Mouse (Mus musculus): ENCODE data around the gene Etnk1.

Etnk1 gene

DNA sequence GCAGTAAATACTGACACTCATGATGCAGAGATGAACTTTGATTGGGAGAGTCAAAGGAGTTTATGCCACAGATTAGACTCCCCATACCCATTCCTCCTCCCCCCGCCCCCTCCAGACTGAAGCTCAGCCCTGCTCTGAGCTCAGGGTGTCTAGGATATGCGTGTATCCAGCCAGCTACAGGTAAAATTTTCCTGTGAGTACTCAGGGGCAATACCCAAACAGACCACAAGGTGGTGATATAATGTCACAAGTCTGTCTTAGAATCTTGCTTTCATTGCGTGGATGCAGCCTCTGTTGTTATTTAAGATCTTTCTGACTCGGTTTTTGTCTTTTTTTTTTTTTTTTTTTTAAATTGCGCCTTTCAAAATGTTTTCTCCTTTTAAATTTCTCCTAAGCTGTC is 52.3 kb downstream of the Etnk1 start:
- DNase-seq (ENCODE audit: low spot score): peak; percentile 82

DNA sequence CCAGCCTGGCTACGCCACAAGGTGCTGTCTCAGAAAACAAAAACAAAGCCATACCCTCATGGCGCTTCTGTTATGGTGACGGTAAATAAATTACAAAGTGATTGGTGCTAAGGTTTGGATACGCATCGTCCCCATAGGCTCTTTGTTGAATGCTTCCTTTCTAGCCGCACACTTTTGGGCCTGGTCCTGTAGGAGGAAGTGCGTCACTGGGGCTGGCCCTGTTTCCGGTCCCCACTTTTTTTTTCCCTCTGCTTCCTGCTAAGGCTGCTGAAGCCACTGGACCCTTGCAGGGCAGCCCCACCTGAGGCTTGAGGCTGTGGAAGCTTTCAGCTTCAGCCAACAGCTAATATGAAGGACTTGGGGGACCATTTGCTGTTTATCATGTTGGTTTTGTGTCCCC is 54.2 kb downstream of the Etnk1 start:
- DNase-seq (ENCODE audit: low spot score): no peak

GRCm38 (mm10) chr6:143224057-143224456 is 57.0 kb downstream of the Etnk1 start:
- no peak for DNase-seq (ENCODE audit: low spot score)

GRCm38 (mm10) chr6:143224885-143225284 is 57.9 kb downstream of the Etnk1 start:
- no peak for DNase-seq (ENCODE audit: low spot score)

DNA sequence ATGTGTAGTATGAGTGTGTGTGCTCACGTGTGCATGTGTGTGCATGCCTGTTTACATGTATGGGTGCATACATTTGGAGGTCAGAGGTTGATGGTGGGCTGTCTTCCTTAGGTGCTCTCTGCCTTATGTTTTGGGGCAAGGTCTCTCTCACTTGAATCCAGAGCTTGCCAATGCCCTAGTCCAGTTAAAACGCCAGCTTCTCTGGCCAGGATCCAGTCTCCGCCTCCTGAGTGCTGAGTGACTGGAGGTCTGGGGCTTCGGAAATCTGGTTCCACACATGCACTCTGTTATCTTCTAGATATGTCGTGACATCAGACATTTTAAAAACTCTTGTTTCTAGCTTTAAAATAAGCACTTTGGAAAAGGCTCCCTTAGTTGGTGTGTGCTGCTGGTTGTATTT is 61.7 kb downstream of the Etnk1 start:
- no peak for DNase-seq (ENCODE audit: low spot score)

- DNase-seq (ENCODE audit: low spot score): no peak
These were observed 62.9 kb downstream of the Etnk1 start for GRCm38 (mm10) chr6:143229906-143230305.

- no peak for DNase-seq (ENCODE audit: low spot score)
These were observed 63.9 kb downstream of the Etnk1 start for GRCm38 (mm10) chr6:143230888-143231287.

DNA sequence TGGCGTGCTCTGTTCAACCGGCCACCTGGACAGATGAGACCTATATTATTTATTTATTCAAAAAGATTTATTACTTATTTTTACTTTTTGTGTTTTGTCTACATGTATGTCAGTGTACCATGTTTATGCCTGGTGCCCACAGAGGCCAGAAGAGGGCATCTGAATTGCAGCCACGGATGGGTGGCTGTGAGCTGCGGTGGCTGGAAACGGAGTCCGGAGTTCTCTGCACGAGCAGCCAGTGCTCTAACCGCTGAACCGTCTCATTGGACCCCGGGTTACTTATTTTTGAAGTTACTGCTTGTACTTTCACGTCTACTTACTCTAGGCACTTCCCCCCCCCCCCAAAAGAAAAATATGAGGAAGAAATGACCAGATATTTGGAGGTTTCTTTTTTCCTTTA is 65.7 kb downstream of the Etnk1 start:
- no peak for DNase-seq (ENCODE audit: low spot score)

DNA sequence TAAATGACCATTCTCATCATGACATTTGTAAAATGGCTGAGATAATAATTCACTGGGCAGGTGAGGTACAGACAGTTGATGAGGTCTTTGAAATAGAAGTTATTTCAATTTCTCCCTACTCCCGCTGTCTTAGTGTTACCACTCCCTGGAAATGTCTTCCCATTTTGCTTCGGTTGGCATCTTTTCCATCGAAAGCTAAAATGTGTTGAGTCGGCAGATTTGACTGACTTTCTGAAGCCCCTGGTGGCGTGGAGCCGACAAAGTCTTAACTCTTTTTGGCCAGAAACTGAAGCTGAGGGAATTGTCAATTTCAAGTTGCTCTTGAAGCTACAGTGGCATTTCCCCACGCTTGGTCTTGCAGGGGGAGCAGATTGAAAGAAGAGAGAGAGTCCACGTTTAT is 67.8 kb downstream of the Etnk1 start:
- DNase-seq (ENCODE audit: low spot score): no peak

- no peak for DNase-seq (ENCODE audit: low spot score)
These were observed 72.5 kb downstream of the Etnk1 start for GRCm38 (mm10) chr6:143239362-143240074.

GRCm38 (mm10) chr6:143243191-143243590 is 76.2 kb downstream of the Etnk1 start:
- DNase-seq (ENCODE audit: low spot score): no peak

DNA sequence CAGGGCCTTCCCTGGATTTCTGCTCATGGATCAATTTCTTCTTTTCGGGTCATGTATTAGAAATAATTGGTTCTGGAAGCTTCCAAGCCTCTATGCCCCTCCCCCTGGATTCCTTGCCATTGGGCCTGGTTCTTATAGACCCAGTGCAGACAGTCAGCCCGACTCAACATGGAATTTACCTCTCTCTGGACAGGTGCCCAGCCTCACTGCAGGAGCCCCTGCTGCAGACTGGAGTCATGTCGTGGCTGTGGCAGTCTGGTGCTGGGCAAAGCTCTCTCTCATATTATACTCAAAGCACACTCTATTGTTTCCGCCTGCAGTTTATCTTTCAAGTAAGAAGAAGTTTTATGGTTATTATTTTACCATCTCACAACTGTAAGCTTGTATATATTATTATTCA is 90.9 kb downstream of the Etnk1 start:
- DNase-seq (ENCODE audit: low spot score): no peak

GRCm38 (mm10) chr6:143259169-143259629 is 92.2 kb downstream of the Etnk1 start:
- no peak for DNase-seq (ENCODE audit: low spot score)

GRCm38 (mm10) chr6:143259870-143260559 is 93.0 kb downstream of the Etnk1 start:
- DNase-seq (ENCODE audit: low spot score): no peak

- DNase-seq (ENCODE audit: low spot score): no peak
These were observed 93.7 kb downstream of the Etnk1 start for GRCm38 (mm10) chr6:143260560-143261288.

GRCm38 (mm10) chr6:143261289-143261665 is 94.3 kb downstream of the Etnk1 start:
- DNase-seq (ENCODE audit: low spot score): no peak

DNA sequence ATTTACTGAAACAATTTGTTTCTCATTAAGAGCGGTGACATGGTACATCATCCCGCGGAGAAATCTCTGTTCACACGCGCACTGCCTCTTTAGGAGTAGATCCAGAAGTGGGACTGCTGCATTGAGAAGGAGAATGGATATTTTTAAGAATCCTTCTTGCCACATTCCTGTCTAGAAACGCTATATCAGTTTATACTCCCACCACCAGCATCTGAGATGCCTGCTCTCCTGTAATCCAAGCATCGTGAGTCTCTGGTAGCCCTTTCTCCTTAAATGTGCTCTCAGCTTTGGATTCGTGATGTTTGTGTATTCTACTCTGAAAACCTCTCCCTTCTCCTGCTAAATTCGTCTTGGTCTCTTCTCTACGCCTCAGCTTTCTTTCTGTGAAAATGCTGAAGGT is 98.5 kb downstream of the Etnk1 start:
- DNase-seq (ENCODE audit: low spot score): no peak

DNA sequence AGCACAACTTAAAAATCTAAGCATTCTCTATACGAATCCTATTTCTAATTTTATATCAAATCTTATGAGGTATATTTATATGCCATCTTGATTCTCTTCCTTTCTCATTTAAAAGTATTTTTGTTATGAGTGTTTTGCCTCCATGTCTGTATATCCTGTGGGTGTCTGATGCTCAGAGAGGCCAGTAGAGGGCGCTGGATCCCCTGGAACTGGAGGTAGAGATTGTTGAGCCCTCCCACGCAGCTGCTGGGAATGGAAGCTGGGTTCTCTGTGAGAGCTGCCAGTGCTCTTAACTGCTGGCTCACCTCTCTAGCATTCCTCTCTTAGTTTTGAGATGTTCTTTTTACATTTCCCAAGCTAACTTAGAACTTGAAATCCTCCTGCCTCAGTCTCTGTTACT is 112.2 kb downstream of the Etnk1 start:
- no peak for DNase-seq (ENCODE audit: low spot score)
